Mouse (Mus musculus): ENCODE data around the gene Mif4gd.

DNA sequence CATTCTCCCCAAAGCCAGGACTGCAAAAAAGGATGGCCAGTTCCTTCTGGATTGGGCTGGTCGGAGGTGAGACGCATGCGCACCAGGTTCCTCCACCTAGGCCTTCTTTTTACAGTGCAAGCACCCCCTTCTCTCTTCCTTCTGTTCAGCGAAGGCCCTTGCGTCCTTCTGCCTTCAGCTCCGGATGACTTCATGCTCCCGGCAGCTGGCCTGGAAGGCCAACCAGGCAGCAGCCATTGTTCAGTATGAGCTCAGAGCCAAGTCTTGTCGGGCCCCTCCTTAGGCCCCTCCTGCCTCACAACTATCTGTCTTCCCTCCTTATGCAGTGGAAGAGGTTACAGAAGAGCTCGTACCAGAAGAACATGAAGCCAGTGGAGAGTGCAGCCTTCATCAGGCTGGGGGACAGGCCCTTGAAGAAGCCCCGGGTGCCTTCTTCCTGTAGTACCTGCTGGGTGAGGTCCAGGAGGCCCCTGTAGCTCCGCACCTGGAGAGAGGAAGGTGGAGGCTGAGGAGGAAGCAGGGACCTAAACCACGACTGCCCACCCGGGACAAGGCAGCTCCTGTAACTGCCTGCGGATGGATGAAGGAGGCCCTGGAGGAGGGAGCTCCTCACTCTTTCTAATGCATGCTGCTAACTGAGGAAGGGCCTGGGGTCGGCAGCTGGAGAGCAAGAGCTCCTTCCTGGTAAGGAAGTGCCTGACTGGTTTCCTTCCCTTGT lies 2.5 kb upstream of the Mif4gd start:
- TF ChIP-seq POLR2A (IDR thresholded peaks at IDR 0.05; ENCODE audit: borderline replicate concordance, low read depth, low read length) (no peak), CTCF (IDR thresholded peaks at IDR 0.05; ENCODE audit: low read depth, low read length) (no peak)

Data from bone marrow macrophage, adult 2 months (primary cell).